Mouse (Mus musculus) megakaryocyte, embryonic 14.5 days (primary cell): ENCODE results near the gene Cdk14. TPM values are rescaled to one million over a fixed set of nuclear protein-coding genes. Genes with fewer than 3 reads are reported as not detected.

Experiments
- H3K27me3 ChIP-seq: replicated peaks from 2 replicates; pipeline ENCODE3; 2012; ENCODE audit warnings: inconsistent platforms
- H3K36me3 ChIP-seq: replicated peaks from 2 replicates; pipeline ENCODE3; 2012; ENCODE audit warnings: low read length, inconsistent platforms, mixed read lengths
- H3K4me1 ChIP-seq: 2 replicates; pipeline ENCODE4 v1.6.1; 2012; ENCODE audit warnings: inconsistent platforms
- H3K4me3 ChIP-seq: replicated peaks from 2 replicates; pipeline ENCODE3; 2012; ENCODE audit warnings: moderate library complexity, mild to moderate bottlenecking, inconsistent platforms
- H3K9me3 ChIP-seq: 2 replicates; pipeline ENCODE4 v1.6.1; 2012; ENCODE audit warnings: inconsistent platforms
- FLI1 ChIP-seq: IDR thresholded peaks from 2 replicates; pipeline ENCODE4 v1.6.1; 2012; ENCODE audit warnings: low read length, inconsistent platforms, mixed read lengths
- GATA1 ChIP-seq: IDR thresholded peaks from 3 replicates; pipeline ENCODE4 v1.6.1; 2012; ENCODE audit warnings: mixed read lengths, low read length, inconsistent platforms, borderline replicate concordance
- polyA plus RNA-seq: library from polyadenylated mRNA; stranded (reverse); fragments of >175 nt; gene quantifications from 2 replicates; pipeline ENCODE4 v1.2.3, GENCODE M21; 2012; ENCODE audit warnings: low replicate concordance; ENCODE audit not compliant: insufficient read depth

Gene Cdk14
- polyA plus RNA-seq, 1 experiment, result 0.21 TPM

GRCm38 (mm10) chr5:5054270-5054669, 365.8 kb downstream of the Cdk14 start:
- Histone ChIP-seq H3K9me3 (no peaks in the 10 kb centered on the region), H3K27me3 (no peaks in the 10 kb centered on the region), H3K36me3 (no peaks in the 10 kb centered on the region), H3K4me3 (no peak overlapping the region), H3K4me1 (peaks cover 18% of the 10 kb centered on the region)
- no peak for TF ChIP-seq GATA1

GRCm38 (mm10) chr5:5044326-5044725, 375.8 kb downstream of the Cdk14 start:
- no peaks in the 10 kb centered on the region for H3K36me3 ChIP-seq
- TF ChIP-seq FLI1 (no peak), GATA1 (no peak)
- H3K9me3 ChIP-seq, result no peaks in the 10 kb centered on the region
- no peak overlapping the region for H3K4me3 ChIP-seq
- no peaks in the 10 kb centered on the region for H3K4me1 ChIP-seq
- no peaks in the 10 kb centered on the region for H3K27me3 ChIP-seq

GRCm38 (mm10) chr5:5042735-5043134, 377.4 kb downstream of the Cdk14 start:
- TF ChIP-seq FLI1 (no peak), GATA1 (no peak)
- Histone ChIP-seq H3K36me3 (no peaks in the 10 kb centered on the region), H3K4me1 (no peaks in the 10 kb centered on the region), H3K9me3 (no peaks in the 10 kb centered on the region), H3K4me3 (no peak overlapping the region), H3K27me3 (no peaks in the 10 kb centered on the region)

GRCm38 (mm10) chr5:5041480-5041879, 378.6 kb downstream of the Cdk14 start:
- Histone ChIP-seq H3K4me1 (no peaks in the 10 kb centered on the region), H3K4me3 (no peak overlapping the region), H3K36me3 (no peaks in the 10 kb centered on the region), H3K9me3 (no peaks in the 10 kb centered on the region), H3K27me3 (no peaks in the 10 kb centered on the region)
- TF ChIP-seq GATA1 (no peak), FLI1 (no peak)

GRCm38 (mm10) chr5:5039700-5040284, 380.3 kb downstream of the Cdk14 start:
- no peaks in the 10 kb centered on the region for H3K27me3 ChIP-seq
- no peaks in the 10 kb centered on the region for H3K9me3 ChIP-seq
- H3K4me3 ChIP-seq, result no peak overlapping the region
- H3K36me3 ChIP-seq, result no peaks in the 10 kb centered on the region
- TF ChIP-seq FLI1 (no peak), GATA1 (no peak)
- H3K4me1 ChIP-seq, result no peaks in the 10 kb centered on the region

GRCm38 (mm10) chr5:5033445-5033844, 386.7 kb downstream of the Cdk14 start:
- H3K9me3 ChIP-seq, result no peaks in the 10 kb centered on the region
- no peaks in the 10 kb centered on the region for H3K27me3 ChIP-seq
- H3K4me1 ChIP-seq, result no peaks in the 10 kb centered on the region
- no peak overlapping the region for H3K4me3 ChIP-seq
- TF ChIP-seq GATA1, result no peak
- TF ChIP-seq FLI1, result no peak
- H3K36me3 ChIP-seq, result no peaks in the 10 kb centered on the region

GRCm38 (mm10) chr5:5032847-5033246, 387.3 kb downstream of the Cdk14 start:
- no peaks in the 10 kb centered on the region for H3K9me3 ChIP-seq
- H3K4me3 ChIP-seq, result no peak overlapping the region
- H3K36me3 ChIP-seq, result no peaks in the 10 kb centered on the region
- no peaks in the 10 kb centered on the region for H3K4me1 ChIP-seq
- TF ChIP-seq FLI1 (no peak), GATA1 (no peak)
- H3K27me3 ChIP-seq, result no peaks in the 10 kb centered on the region

- no peak overlapping the region for H3K4me3 ChIP-seq
- no peaks in the 10 kb centered on the region for H3K9me3 ChIP-seq
- no peaks in the 10 kb centered on the region for H3K36me3 ChIP-seq
- H3K27me3 ChIP-seq, result no peaks in the 10 kb centered on the region
- H3K4me1 ChIP-seq, result no peaks in the 10 kb centered on the region
- no peak for TF ChIP-seq GATA1
- no peak for TF ChIP-seq FLI1
Measured at GRCm38 (mm10) chr5:5032446-5032845, 387.7 kb downstream of the Cdk14 start.

- Histone ChIP-seq H3K4me3 (no peak overlapping the region), H3K9me3 (no peaks in the 10 kb centered on the region), H3K4me1 (no peaks in the 10 kb centered on the region), H3K36me3 (no peaks in the 10 kb centered on the region), H3K27me3 (no peaks in the 10 kb centered on the region)
- TF ChIP-seq GATA1 (no peak), FLI1 (no peak)
Measured at GRCm38 (mm10) chr5:5030431-5030830, 389.7 kb downstream of the Cdk14 start.

GRCm38 (mm10) chr5:5018959-5019358, 401.2 kb downstream of the Cdk14 start:
- no peaks in the 10 kb centered on the region for H3K36me3 ChIP-seq
- no peaks in the 10 kb centered on the region for H3K4me1 ChIP-seq
- H3K4me3 ChIP-seq, result no peak overlapping the region
- no peaks in the 10 kb centered on the region for H3K27me3 ChIP-seq
- TF ChIP-seq GATA1 (no peak), FLI1 (no peak)
- no peaks in the 10 kb centered on the region for H3K9me3 ChIP-seq

- no peaks in the 10 kb centered on the region for H3K27me3 ChIP-seq
Measured at GRCm38 (mm10) chr5:5018242-5018641, 401.9 kb downstream of the Cdk14 start.

More at GRCm38 (mm10) chr5:5018242-5018641, 401.9 kb downstream of the Cdk14 start:
- no peaks in the 10 kb centered on the region for H3K4me1 ChIP-seq
- H3K9me3 ChIP-seq, result no peaks in the 10 kb centered on the region
- TF ChIP-seq GATA1 (no peak), FLI1 (no peak)
- no peaks in the 10 kb centered on the region for H3K36me3 ChIP-seq
- H3K4me3 ChIP-seq, result no peak overlapping the region
